Mouse (Mus musculus) forebrain, embryonic 11.5 days (tissue): ENCODE data around the gene Ppp1r18. TPM values are rescaled to one million over a fixed set of nuclear protein-coding genes. Genes with fewer than 3 reads are reported as not detected.

Source experiments
- ATAC-seq: fragments of 200-750 bp; cut with Nextera tagmentation; replicated peaks from 2 replicates; pipeline ENCODE4 v1.8.0; 2017; ENCODE audit warnings: moderate TSS enrichment; ENCODE audit not compliant: low FRiP score
- DNase-seq: peaks from one replicate; pipeline ENCODE4 v3.0.0-alpha.2; 2017; ENCODE audit warnings: low spot score
- H3K27ac ChIP-seq: fragments of 300-500 bp; sonication (generic); 2 replicates; pipeline ENCODE4 v1.5.1; 2014; ENCODE audit warnings: low read depth, low read length
- H3K27me3 ChIP-seq: fragments of 300-500 bp; sonication (generic); 2 replicates; pipeline ENCODE4 v1.6.1; 2014; ENCODE audit warnings: mild to moderate bottlenecking, low read length, mixed read lengths; ENCODE audit not compliant: control insufficient read depth, insufficient read depth
- H3K36me3 ChIP-seq: fragments of 300-500 bp; sonication (generic); 2 replicates; pipeline ENCODE4 v1.6.1; 2014; ENCODE audit warnings: mild to moderate bottlenecking, low read length, moderate library complexity, mixed read lengths; ENCODE audit not compliant: control insufficient read depth, insufficient read depth
- H3K4me1 ChIP-seq: fragments of 300-500 bp; sonication (generic); replicated peaks from 2 replicates; pipeline ENCODE4 v1.6.1; 2014; ENCODE audit warnings: low read length, mixed read lengths; ENCODE audit not compliant: control insufficient read depth, insufficient read depth
- H3K4me2 ChIP-seq: fragments of 300-500 bp; sonication (generic); 2 replicates; pipeline ENCODE4 v1.6.1; 2014; ENCODE audit warnings: low read depth, mild to moderate bottlenecking, low read length, moderate library complexity, mixed read lengths; ENCODE audit not compliant: severe bottlenecking
- H3K4me3 ChIP-seq: fragments of 300-500 bp; sonication (generic); 2 replicates; pipeline ENCODE4 v1.5.1; 2014; ENCODE audit warnings: low read depth, low read length
- H3K9ac ChIP-seq: fragments of 300-500 bp; sonication (generic); 2 replicates; pipeline ENCODE4 v1.6.1; 2014; ENCODE audit warnings: low read length
- H3K9me3 ChIP-seq: fragments of 300-500 bp; sonication (generic); 2 replicates; pipeline ENCODE4 v1.6.1; 2016; ENCODE audit warnings: low read length, mixed read lengths; ENCODE audit not compliant: control insufficient read depth
- WGBS: fragments of 180-500 bp; shearing (Covaris S2); extraction: QIAGEN DNeasy Blood & Tissue Kit; methylation state at CpG from one replicate; pipeline ENCODE4 v1.1.7; 2014; 5-methylcytosine and 5-hydroxymethylcytosine counted together
- polyA plus RNA-seq: library from polyadenylated mRNA; unstranded; fragments of >200 nt; fragmentation: Nextera tagmentation; extraction: Ambion mirVana; gene quantifications from 2 replicates; pipeline ENCODE4 v1.2.1, GENCODE M21; 2014

The Ppp1r18 gene
- polyA plus RNA-seq, 1 experiment from 2014 or later = 25.1 TPM

- H3K4me2 ChIP-seq = no peak overlapping the region
- no peak overlapping the region for H3K27ac ChIP-seq
- no peak for ATAC-seq
- no peak overlapping the region for H3K4me3 ChIP-seq
- H3K27me3 ChIP-seq = no peaks in the 10 kb centered on the region
- H3K36me3 ChIP-seq = peaks cover 6% of the 10 kb centered on the region; the same call in 1 of the 2 replicates
- no peaks in the 10 kb centered on the region for H3K9me3 ChIP-seq
- no peak overlapping the region for H3K9ac ChIP-seq
- 80% methylated on average over 2 of the region's 2 CpGs for WGBS
- DNase-seq = no peak
- H3K4me1 ChIP-seq = peaks cover 5% of the 10 kb centered on the region; the same call in 1 of the 2 replicates
Observed at GRCm38 (mm10) chr17:35907609-35908008, 42.2 kb downstream of the Ppp1r18 start.

GRCm38 (mm10) chr17:35909186-35909918 is 44.0 kb downstream of the Ppp1r18 start:
- WGBS = 28% methylated on average over 20 of the region's 20 CpGs
- Histone ChIP-seq H3K4me2 (peak overlapping the region; percentile 79), H3K27ac (peak overlapping the region; percentile 68), H3K4me1 (peaks cover 5% of the 10 kb centered on the region; the same call in 1 of the 2 replicates), H3K9ac (peak overlapping the region; percentile 78), H3K9me3 (no peaks in the 10 kb centered on the region), H3K36me3 (peaks cover 3% of the 10 kb centered on the region; the same call in 1 of the 2 replicates), H3K27me3 (no peaks in the 10 kb centered on the region), H3K4me3 (peak overlapping the region; percentile 73)
- DNase-seq = no peak
- peak; percentile 40; the same call in 1 of the 2 replicates for ATAC-seq

GRCm38 (mm10) chr17:35909919-35910369 is 44.6 kb downstream of the Ppp1r18 start, which contains the start of gene Atat1:
Gene Atat1 (minus strand): TSS chr17:35910075.
- H3K27me3 ChIP-seq = no peaks in the 10 kb centered on the region
- peaks cover 5% of the 10 kb centered on the region; the same call in 1 of the 2 replicates for H3K4me1 ChIP-seq
- H3K9ac ChIP-seq = peak within 1 kb of the TSS; percentile 78
- peak; percentile 97 for DNase-seq
- peak; percentile 91 for ATAC-seq
- no peaks in the 10 kb centered on the region for H3K9me3 ChIP-seq
- peaks cover 2% of the 10 kb centered on the region; the same call in 1 of the 2 replicates for H3K36me3 ChIP-seq
- peak within 1 kb of the TSS; percentile 79 for H3K4me2 ChIP-seq
- 3% methylated on average over 25 of the region's 25 CpGs for WGBS
- peak within 1 kb of the TSS; percentile 73 for H3K4me3 ChIP-seq
- peak within 1 kb of the TSS; percentile 68 for H3K27ac ChIP-seq

DNA sequence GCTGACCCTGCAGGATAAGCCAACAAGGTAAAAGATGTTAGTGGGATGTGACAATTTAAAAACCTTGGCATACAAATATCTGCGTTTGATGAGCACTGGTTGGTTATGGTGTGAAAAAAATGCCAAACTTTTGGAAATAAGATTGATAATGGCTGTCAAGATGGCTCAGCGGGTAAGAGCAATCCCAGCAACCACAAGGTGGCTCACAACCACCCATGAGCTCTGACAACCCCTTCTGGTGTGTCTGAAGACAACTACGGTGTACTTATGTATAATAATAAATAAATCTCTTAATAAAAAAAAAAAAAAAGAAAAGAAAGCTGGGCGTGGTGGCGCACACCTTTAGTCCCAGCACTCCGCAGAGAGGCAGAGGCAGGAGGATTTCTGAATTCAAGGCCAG is 49.6 kb downstream of the Ppp1r18 start:
- no peaks in the 10 kb centered on the region for H3K9me3 ChIP-seq
- H3K4me3 ChIP-seq = no peak overlapping the region
- ATAC-seq = no peak
- peaks cover 9% of the 10 kb centered on the region for H3K4me1 ChIP-seq
- WGBS = 86% methylated on average over 6 of the region's 6 CpGs
- DNase-seq = no peak
- H3K4me2 ChIP-seq = peak overlapping the region; percentile 83; the same call in 1 of the 2 replicates
- H3K36me3 ChIP-seq = peaks cover 2% of the 10 kb centered on the region; the same call in 1 of the 2 replicates
- H3K27ac ChIP-seq = no peak overlapping the region
- no peaks in the 10 kb centered on the region for H3K27me3 ChIP-seq
- H3K9ac ChIP-seq = no peak overlapping the region

- peaks cover 2% of the 10 kb centered on the region; the same call in 1 of the 2 replicates for H3K36me3 ChIP-seq
- no peak; the same call in 1 of the 2 replicates for ATAC-seq
Observed at GRCm38 (mm10) chr17:35915538-35916296, 50.3 kb downstream of the Ppp1r18 start.

DNA sequence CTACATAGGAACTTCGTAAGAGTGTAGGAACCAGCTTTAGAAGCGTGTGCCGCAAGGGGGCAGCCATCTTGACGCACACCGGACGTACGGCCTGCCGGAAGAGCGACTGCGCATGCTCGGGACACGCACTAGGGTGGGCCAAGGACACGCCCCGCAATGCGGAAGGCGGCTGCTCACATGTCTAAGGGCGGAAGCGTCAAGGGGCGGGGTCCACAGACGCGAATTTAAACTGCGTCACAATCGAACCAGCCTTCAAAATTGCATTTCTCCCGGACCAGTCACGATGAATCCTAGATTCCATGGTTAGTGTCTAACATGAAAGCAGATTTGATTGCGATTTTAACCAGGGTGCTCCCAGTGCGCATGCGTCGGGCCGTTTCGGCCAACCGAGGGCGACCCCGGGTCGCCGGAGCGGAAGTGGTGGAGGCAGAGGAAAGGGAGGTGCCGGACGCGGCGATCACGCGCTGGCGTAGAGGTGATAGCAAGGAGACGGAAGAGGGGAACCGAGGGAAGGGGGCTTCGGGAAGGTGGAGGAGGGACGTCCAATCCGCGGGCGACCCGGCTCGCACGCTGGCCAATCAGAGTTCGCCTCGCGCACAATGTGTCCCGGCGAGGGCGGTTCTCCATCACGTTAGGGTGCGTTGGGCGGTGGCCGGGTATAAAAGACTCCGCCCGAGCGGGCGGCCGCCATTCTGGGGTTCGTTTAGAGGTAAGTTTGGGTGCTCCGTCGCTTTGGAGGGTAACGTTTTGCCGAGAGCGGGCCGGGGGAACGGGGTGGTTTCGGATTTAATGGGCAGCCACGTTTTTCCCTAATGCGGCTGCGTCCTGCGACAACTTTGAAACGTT is 51.1 kb downstream of the Ppp1r18 start, which contains the start of the genes Mrps18b and Ppp1r10:
Gene Mrps18b (minus strand): TSS at position 93 of the 846 bp plus-strand sequence.
Gene Ppp1r10 (plus strand): TSS at position 138 of the 846 bp plus-strand sequence.
- under 1% methylated on average over 83 of the region's 83 CpGs for WGBS
- H3K36me3 ChIP-seq = peaks cover 2% of the 10 kb centered on the region; the same call in 1 of the 2 replicates
- H3K4me2 ChIP-seq = peak within 1 kb of the TSS; percentile 83
- H3K9ac ChIP-seq = peak within 1 kb of the TSS; percentile 97
- peak within 1 kb of the TSS; percentile 70 for H3K4me3 ChIP-seq
- H3K9me3 ChIP-seq = no peaks in the 10 kb centered on the region
- H3K27me3 ChIP-seq = no peaks in the 10 kb centered on the region
- peaks cover 13% of the 10 kb centered on the region for H3K4me1 ChIP-seq
- peak within 1 kb of the TSS; percentile 95 for H3K27ac ChIP-seq
- DNase-seq = peak; percentile 100
- peak; percentile 92 for ATAC-seq

More at GRCm38 (mm10) chr17:35915538-35916296, 50.3 kb downstream of the Ppp1r18 start:
- H3K27me3 ChIP-seq = no peaks in the 10 kb centered on the region
- H3K4me2 ChIP-seq = peak overlapping the region; percentile 83
- peak overlapping the region; percentile 97 for H3K9ac ChIP-seq
- peak overlapping the region; percentile 70 for H3K4me3 ChIP-seq
- no peak overlapping the region for H3K27ac ChIP-seq
- no peak for DNase-seq
- peaks cover 9% of the 10 kb centered on the region for H3K4me1 ChIP-seq
- no peaks in the 10 kb centered on the region for H3K9me3 ChIP-seq
- 4% methylated on average over 28 of the region's 28 CpGs for WGBS

- Histone ChIP-seq H3K4me1 (peaks cover 13% of the 10 kb centered on the region), H3K27ac (peak overlapping the region; percentile 95), H3K27me3 (no peaks in the 10 kb centered on the region), H3K36me3 (peaks cover 2% of the 10 kb centered on the region; the same call in 1 of the 2 replicates), H3K4me2 (peak overlapping the region; percentile 54), H3K9ac (peak overlapping the region; percentile 97), H3K9me3 (no peaks in the 10 kb centered on the region), H3K4me3 (peak overlapping the region; percentile 70)
- DNase-seq (peak; percentile 70), ATAC-seq (no peak)
- under 1% methylated on average over 8 of the region's 8 CpGs for WGBS
Observed at GRCm38 (mm10) chr17:35917143-35917462, 51.7 kb downstream of the Ppp1r18 start.
